Mouse (Mus musculus) small intestine, adult 2 months (tissue): ENCODE measurements around the gene Sash3. TPM values are rescaled to one million over a fixed set of nuclear protein-coding genes. Genes with fewer than 3 reads are reported as not detected.

ENCODE experiments used
- H3K27ac ChIP-seq: fragments of 200-500 bp; 2 replicates; pipeline ENCODE4 v1.5.1; 2012; ENCODE audit warnings: low read depth, low read length, control low read depth, inconsistent platforms; ENCODE audit not compliant: insufficient read depth
- H3K27me3 ChIP-seq: fragments of 200-500 bp; 2 replicates; pipeline ENCODE4 v1.6.1; 2012; ENCODE audit warnings: mild to moderate bottlenecking, moderate library complexity, low read length, inconsistent platforms; ENCODE audit not compliant: control insufficient read depth, insufficient read depth
- H3K36me3 ChIP-seq: fragments of 200-500 bp; 2 replicates; pipeline ENCODE4 v1.6.1; 2012; ENCODE audit warnings: mild to moderate bottlenecking, low read length, control low read depth, inconsistent platforms; ENCODE audit not compliant: control insufficient read depth, insufficient read depth
- H3K4me1 ChIP-seq: fragments of 200-500 bp; 2 replicates; pipeline ENCODE4 v1.6.1; 2012; ENCODE audit warnings: low read length, inconsistent platforms, mixed read lengths; ENCODE audit not compliant: control insufficient read depth, insufficient read depth, insufficient read length
- H3K4me3 ChIP-seq: fragments of 200-500 bp; 2 replicates; pipeline ENCODE4 v1.5.1; 2012; ENCODE audit warnings: low read depth, mild to moderate bottlenecking, control low read depth, inconsistent platforms, low read length, moderate library complexity
- CTCF ChIP-seq: fragments of 200-500 bp; IDR thresholded peaks from 2 replicates; pipeline ENCODE4 v1.5.1; 2012; ENCODE audit warnings: low read depth, mild to moderate bottlenecking, control low read depth, inconsistent platforms, low read length, moderate library complexity, mixed read lengths; ENCODE audit not compliant: insufficient replicate concordance, insufficient read length; ENCODE audit errors: extremely low read depth
- POLR2A ChIP-seq: fragments of 200-500 bp; IDR thresholded peaks from 2 replicates; pipeline ENCODE4 v1.6.1; 2012; ENCODE audit warnings: low read depth, mild to moderate bottlenecking, control low read depth, inconsistent platforms, low read length, moderate library complexity
- WGBS: fragments of 180-500 bp; shearing (Covaris S2); methylation state at CpG from one replicate; pipeline ENCODE4 v1.1.7; 2018; 5-methylcytosine and 5-hydroxymethylcytosine counted together
- polyA plus RNA-seq: library from polyadenylated mRNA; depleted of rRNA; stranded (reverse); fragments of >200 nt; gene quantifications from 2 replicates; pipeline ENCODE4 v1.2.3, GENCODE M21; 2012

The Sash3 gene
- polyA plus RNA-seq, 1 experiment, result 6.6 TPM

GRCm38 (mm10) chrX:48141481-48141880 is 4.8 kb upstream of the Sash3 start:
- Histone ChIP-seq H3K4me1 (peaks cover 20% of the 10 kb centered on the region; the same call in 1 of the 2 replicates), H3K4me3 (no peak overlapping the region), H3K36me3 (no peaks in the 10 kb centered on the region), H3K27ac (peak overlapping the region; percentile 81), H3K27me3 (no peaks in the 10 kb centered on the region)
- TF ChIP-seq POLR2A (no peak), CTCF (no peak)
- WGBS, result 19% methylated on average over 6 of the region's 6 CpGs

GRCm38 (mm10) chrX:48143415-48144335 is 2.6 kb upstream of the Sash3 start:
- Histone ChIP-seq H3K27ac (peak overlapping the region; percentile 97), H3K36me3 (no peaks in the 10 kb centered on the region), H3K4me3 (peak overlapping the region; percentile 75), H3K27me3 (no peaks in the 10 kb centered on the region), H3K4me1 (peaks cover 20% of the 10 kb centered on the region; the same call in 1 of the 2 replicates)
- TF ChIP-seq CTCF (no peak), POLR2A (no peak)
- WGBS, result 16% methylated on average over 26 of the region's 26 CpGs

- H3K4me3 ChIP-seq, result peak overlapping the region; percentile 48
- H3K27me3 ChIP-seq, result no peaks in the 10 kb centered on the region
- peak overlapping the region; percentile 83 for H3K27ac ChIP-seq
- no peak for TF ChIP-seq CTCF
- no peak for TF ChIP-seq POLR2A
- WGBS, result 50% methylated on average over 2 of the region's 2 CpGs
- H3K4me1 ChIP-seq, result peaks cover 6% of the 10 kb centered on the region; the same call in 1 of the 2 replicates
- H3K36me3 ChIP-seq, result no peaks in the 10 kb centered on the region
Observed at GRCm38 (mm10) chrX:48147226-48147625, 990 bp downstream of the Sash3 start.

GRCm38 (mm10) chrX:48147741-48148186 is 1.5 kb downstream of the Sash3 start:
- H3K4me1 ChIP-seq, result peaks cover 3% of the 10 kb centered on the region; the same call in 1 of the 2 replicates
- H3K27ac ChIP-seq, result peak overlapping the region; percentile 83
- H3K36me3 ChIP-seq, result no peaks in the 10 kb centered on the region
- 91% methylated on average over 7 of the region's 7 CpGs for WGBS
- H3K4me3 ChIP-seq, result peak overlapping the region; percentile 48
- TF ChIP-seq CTCF, result no peak
- TF ChIP-seq POLR2A, result no peak; the same call in 1 of the 2 replicates
- H3K27me3 ChIP-seq, result no peaks in the 10 kb centered on the region

- WGBS, result 80% methylated on average over 7 of the region's 7 CpGs
- H3K4me1 ChIP-seq, result no peaks in the 10 kb centered on the region; the same call in 1 of the 2 replicates
- H3K4me3 ChIP-seq, result no peak overlapping the region
- no peak overlapping the region for H3K27ac ChIP-seq
- H3K36me3 ChIP-seq, result no peaks in the 10 kb centered on the region
- H3K27me3 ChIP-seq, result no peaks in the 10 kb centered on the region
- no peak for TF ChIP-seq POLR2A
- TF ChIP-seq CTCF, result no peak
Observed at GRCm38 (mm10) chrX:48152106-48152505, 5.9 kb downstream of the Sash3 start.

- TF ChIP-seq CTCF, result no peak
- no peak for TF ChIP-seq POLR2A
- H3K36me3 ChIP-seq, result no peaks in the 10 kb centered on the region
- WGBS, result 73% methylated on average over 2 of the region's 2 CpGs
- H3K27me3 ChIP-seq, result no peaks in the 10 kb centered on the region
- no peak overlapping the region for H3K27ac ChIP-seq
- H3K4me3 ChIP-seq, result no peak overlapping the region
- H3K4me1 ChIP-seq, result no peaks in the 10 kb centered on the region; the same call in 1 of the 2 replicates
Observed at GRCm38 (mm10) chrX:48153414-48153813, 7.2 kb downstream of the Sash3 start.

GRCm38 (mm10) chrX:48153949-48154348 is 7.7 kb downstream of the Sash3 start:
- H3K36me3 ChIP-seq, result no peaks in the 10 kb centered on the region

More at GRCm38 (mm10) chrX:48153949-48154348, 7.7 kb downstream of the Sash3 start:
- Histone ChIP-seq H3K4me1 (no peaks in the 10 kb centered on the region; the same call in 1 of the 2 replicates), H3K27ac (no peak overlapping the region), H3K4me3 (no peak overlapping the region), H3K27me3 (no peaks in the 10 kb centered on the region)
- WGBS, result 59% methylated on average over 2 of the region's 2 CpGs
- TF ChIP-seq CTCF (no peak), POLR2A (no peak)
